Mouse (Mus musculus): Measurements from ENCODE around the gene Nfkbia. TPM values are rescaled to one million over a fixed set of nuclear protein-coding genes. Genes with fewer than 3 reads are reported as not detected.

The Nfkbia gene
- polyA plus RNA-seq, 1 experiment from 2014 or later: 61.4 TPM

- Histone ChIP-seq H3K9ac (no peak overlapping the region), H3K4me1 (replicated peaks) (peaks cover 37% of the 10 kb centered on the region), H3K4me2 (peak overlapping the region; percentile 16), H3K9me3 (replicated peaks) (no peaks in the 10 kb centered on the region), H3K4me3 (no peak overlapping the region; the same call in 1 of the 2 replicates), H3K27me3 (no peaks in the 10 kb centered on the region), H3K27ac (peak overlapping the region; percentile 41), H3K36me3 (peaks cover 37% of the 10 kb centered on the region)
- 75% methylated on average over 13 of the region's 13 CpGs for WGBS
- ATAC-seq (replicated peaks; ENCODE audit: insufficient number of reproducible peaks, insufficient read depth, low FRiP score, low read depth): no peak
These were observed 3.6 kb downstream of the Nfkbia start for GRCm38 (mm10) chr12:55488661-55489447.

GRCm38 (mm10) chr12:55487843-55488660 lies 4.4 kb downstream of the Nfkbia start:
- no peak overlapping the region for H3K9ac ChIP-seq
- no peak for ATAC-seq (replicated peaks; ENCODE audit: insufficient number of reproducible peaks, insufficient read depth, low FRiP score, low read depth)
- WGBS: 92% methylated on average over 7 of the region's 7 CpGs
- H3K4me2 ChIP-seq: no peak overlapping the region
- H3K36me3 ChIP-seq: peaks cover 37% of the 10 kb centered on the region
- no peaks in the 10 kb centered on the region for H3K27me3 ChIP-seq
- H3K27ac ChIP-seq: peak overlapping the region; percentile 26
- peaks cover 30% of the 10 kb centered on the region for H3K4me1 ChIP-seq (replicated peaks)
- no peaks in the 10 kb centered on the region for H3K9me3 ChIP-seq (replicated peaks)
- no peak overlapping the region for H3K4me3 ChIP-seq

- H3K9me3 ChIP-seq (replicated peaks): no peaks in the 10 kb centered on the region
- no peak overlapping the region for H3K4me3 ChIP-seq
- peaks cover 26% of the 10 kb centered on the region for H3K4me1 ChIP-seq (replicated peaks)
- H3K27me3 ChIP-seq: no peaks in the 10 kb centered on the region
- 67% methylated on average over 18 of the region's 18 CpGs for WGBS
- peak overlapping the region; percentile 26 for H3K27ac ChIP-seq
- H3K36me3 ChIP-seq: peaks cover 37% of the 10 kb centered on the region
- no peak overlapping the region for H3K4me2 ChIP-seq
- H3K9ac ChIP-seq: no peak overlapping the region
- ATAC-seq (replicated peaks; ENCODE audit: insufficient number of reproducible peaks, insufficient read depth, low FRiP score, low read depth): no peak
These were observed 5.3 kb downstream of the Nfkbia start for GRCm38 (mm10) chr12:55486923-55487674.

- peaks cover 12% of the 10 kb centered on the region for H3K4me1 ChIP-seq (replicated peaks)
- no peak overlapping the region for H3K9ac ChIP-seq
- no peaks in the 10 kb centered on the region for H3K9me3 ChIP-seq (replicated peaks)
- 72% methylated on average over 6 of the region's 6 CpGs for WGBS
- H3K27ac ChIP-seq: no peak overlapping the region
- peaks cover 22% of the 10 kb centered on the region for H3K36me3 ChIP-seq
- no peak overlapping the region for H3K4me2 ChIP-seq
- no peaks in the 10 kb centered on the region for H3K27me3 ChIP-seq
- no peak overlapping the region for H3K4me3 ChIP-seq
- no peak for ATAC-seq (replicated peaks; ENCODE audit: insufficient number of reproducible peaks, insufficient read depth, low FRiP score, low read depth)
These were observed 7.6 kb downstream of the Nfkbia start for GRCm38 (mm10) chr12:55484800-55485199.

GRCm38 (mm10) chr12:55484079-55484774 lies 8.2 kb downstream of the Nfkbia start:
- Histone ChIP-seq H3K4me1 (replicated peaks) (peaks cover 8% of the 10 kb centered on the region), H3K36me3 (peaks cover 16% of the 10 kb centered on the region), H3K9ac (no peak overlapping the region), H3K4me3 (no peak overlapping the region), H3K4me2 (no peak overlapping the region), H3K9me3 (replicated peaks) (no peaks in the 10 kb centered on the region), H3K27ac (no peak overlapping the region), H3K27me3 (no peaks in the 10 kb centered on the region)
- WGBS: 72% methylated on average over 10 of the region's 10 CpGs
- no peak for ATAC-seq (replicated peaks; ENCODE audit: insufficient number of reproducible peaks, insufficient read depth, low FRiP score, low read depth)

GRCm38 (mm10) chr12:55483591-55483990 lies 8.9 kb downstream of the Nfkbia start:
- no peak overlapping the region for H3K27ac ChIP-seq
- no peak overlapping the region for H3K9ac ChIP-seq
- H3K4me3 ChIP-seq: no peak overlapping the region
- peaks cover 4% of the 10 kb centered on the region for H3K4me1 ChIP-seq (replicated peaks)
- no peak overlapping the region for H3K4me2 ChIP-seq
- no peak for ATAC-seq (replicated peaks; ENCODE audit: insufficient number of reproducible peaks, insufficient read depth, low FRiP score, low read depth)
- H3K36me3 ChIP-seq: peaks cover 11% of the 10 kb centered on the region
- no peaks in the 10 kb centered on the region for H3K27me3 ChIP-seq
- WGBS: 73% methylated on average over 5 of the region's 5 CpGs
- no peaks in the 10 kb centered on the region for H3K9me3 ChIP-seq (replicated peaks)

GRCm38 (mm10) chr12:55482732-55483131 lies 9.7 kb downstream of the Nfkbia start:
- Histone ChIP-seq H3K27me3 (no peaks in the 10 kb centered on the region), H3K4me1 (replicated peaks) (peaks cover 4% of the 10 kb centered on the region; the same call in 1 of the 2 replicates), H3K36me3 (peaks cover 2% of the 10 kb centered on the region; the same call in 1 of the 2 replicates), H3K27ac (no peak overlapping the region), H3K9ac (no peak overlapping the region), H3K9me3 (replicated peaks) (no peaks in the 10 kb centered on the region), H3K4me3 (no peak overlapping the region), H3K4me2 (no peak overlapping the region)
- WGBS: 76% methylated on average over 10 of the region's 10 CpGs
- ATAC-seq (replicated peaks; ENCODE audit: insufficient number of reproducible peaks, insufficient read depth, low FRiP score, low read depth): no peak

GRCm38 (mm10) chr12:55481739-55482138 lies 10.7 kb downstream of the Nfkbia start:
- no peak overlapping the region for H3K27ac ChIP-seq
- H3K4me2 ChIP-seq: no peak overlapping the region
- peaks cover 4% of the 10 kb centered on the region; the same call in 1 of the 2 replicates for H3K4me1 ChIP-seq (replicated peaks)
- H3K36me3 ChIP-seq: no peaks in the 10 kb centered on the region
- ATAC-seq (replicated peaks; ENCODE audit: insufficient number of reproducible peaks, insufficient read depth, low FRiP score, low read depth): no peak
- H3K9me3 ChIP-seq (replicated peaks): no peaks in the 10 kb centered on the region
- no peak overlapping the region for H3K9ac ChIP-seq
- no peak overlapping the region for H3K4me3 ChIP-seq
- H3K27me3 ChIP-seq: no peaks in the 10 kb centered on the region
- 79% methylated on average over 4 of the region's 4 CpGs for WGBS

- Histone ChIP-seq H3K27me3 (no peaks in the 10 kb centered on the region), H3K27ac (no peak overlapping the region), H3K4me2 (no peak overlapping the region), H3K36me3 (no peaks in the 10 kb centered on the region), H3K9me3 (replicated peaks) (no peaks in the 10 kb centered on the region), H3K4me1 (replicated peaks) (peaks cover 4% of the 10 kb centered on the region; the same call in 1 of the 2 replicates), H3K9ac (no peak overlapping the region), H3K4me3 (no peak overlapping the region)
- ATAC-seq (replicated peaks; ENCODE audit: insufficient number of reproducible peaks, insufficient read depth, low FRiP score, low read depth): 0 out of 2 replicates have a peak, but pooled peaks have one; percentile 18
- 65% methylated on average over 2 of the region's 2 CpGs for WGBS
These were observed 11.8 kb downstream of the Nfkbia start for GRCm38 (mm10) chr12:55480471-55481153.

GRCm38 (mm10) chr12:55478901-55479300 lies 13.5 kb downstream of the Nfkbia start:
- no peak overlapping the region for H3K27ac ChIP-seq
- 72% methylated on average over 3 of the region's 3 CpGs for WGBS
- no peak overlapping the region for H3K9ac ChIP-seq
- no peaks in the 10 kb centered on the region for H3K36me3 ChIP-seq
- peaks cover 9% of the 10 kb centered on the region for H3K4me1 ChIP-seq (replicated peaks)
- no peak for ATAC-seq (replicated peaks; ENCODE audit: insufficient number of reproducible peaks, insufficient read depth, low FRiP score, low read depth)
- no peak overlapping the region for H3K4me2 ChIP-seq
- H3K9me3 ChIP-seq (replicated peaks): no peaks in the 10 kb centered on the region
- H3K4me3 ChIP-seq: no peak overlapping the region
- H3K27me3 ChIP-seq: no peaks in the 10 kb centered on the region

Data from heart, embryonic 15.5 days (tissue).